Mouse (Mus musculus): Measurements from ENCODE around the gene Sik3. TPM values are rescaled to one million over a fixed set of nuclear protein-coding genes. Genes with fewer than 3 reads are reported as not detected.

Sik3 gene
- polyA plus RNA-seq, 1 experiment: 41.0 TPM

DNA sequence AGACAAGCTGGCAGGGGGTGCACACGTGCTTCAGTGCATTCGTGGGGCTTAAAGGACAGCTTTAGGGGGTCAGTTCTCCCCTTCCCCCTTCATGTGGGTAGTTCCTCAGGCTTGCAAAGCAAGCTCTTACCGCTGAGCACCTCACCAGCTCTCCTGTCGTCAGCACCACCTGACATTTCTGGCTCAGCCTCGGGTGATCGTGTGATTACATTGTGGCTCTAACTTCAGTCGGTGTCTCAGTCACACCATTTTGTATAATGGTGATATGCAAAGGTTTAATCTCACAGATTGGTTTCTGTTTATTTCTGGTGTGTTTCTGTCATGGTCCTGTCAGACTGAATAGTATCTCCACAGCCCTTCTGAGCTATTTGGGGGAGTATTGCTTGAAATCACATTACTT, 186.3 kb downstream of the Sik3 start:
- no peak for TF ChIP-seq GATA1 (IDR thresholded peaks at IDR 0.05; ENCODE audit: low read length)

DNA sequence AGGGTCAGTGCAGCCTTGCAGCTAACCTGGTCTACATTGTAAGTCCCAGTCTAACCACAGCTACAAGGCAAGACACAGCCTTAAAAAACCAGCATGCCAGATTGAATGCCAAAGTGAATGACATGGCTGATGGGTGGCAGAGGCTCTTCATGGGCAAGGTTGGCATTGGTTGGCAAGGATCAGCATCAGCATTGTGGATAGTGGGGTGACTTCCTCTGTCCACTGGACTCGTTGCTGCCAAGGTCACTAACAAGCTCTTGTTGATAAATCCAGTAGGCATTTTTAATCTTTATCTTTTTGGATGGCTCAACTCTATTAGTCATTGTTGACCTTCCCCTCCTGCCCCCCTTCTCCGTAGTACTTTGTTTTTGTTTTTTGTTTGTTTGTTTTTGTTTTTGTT, 187.0 kb downstream of the Sik3 start:
- TF ChIP-seq GATA1 (IDR thresholded peaks at IDR 0.05; ENCODE audit: low read length): no peak

DNA sequence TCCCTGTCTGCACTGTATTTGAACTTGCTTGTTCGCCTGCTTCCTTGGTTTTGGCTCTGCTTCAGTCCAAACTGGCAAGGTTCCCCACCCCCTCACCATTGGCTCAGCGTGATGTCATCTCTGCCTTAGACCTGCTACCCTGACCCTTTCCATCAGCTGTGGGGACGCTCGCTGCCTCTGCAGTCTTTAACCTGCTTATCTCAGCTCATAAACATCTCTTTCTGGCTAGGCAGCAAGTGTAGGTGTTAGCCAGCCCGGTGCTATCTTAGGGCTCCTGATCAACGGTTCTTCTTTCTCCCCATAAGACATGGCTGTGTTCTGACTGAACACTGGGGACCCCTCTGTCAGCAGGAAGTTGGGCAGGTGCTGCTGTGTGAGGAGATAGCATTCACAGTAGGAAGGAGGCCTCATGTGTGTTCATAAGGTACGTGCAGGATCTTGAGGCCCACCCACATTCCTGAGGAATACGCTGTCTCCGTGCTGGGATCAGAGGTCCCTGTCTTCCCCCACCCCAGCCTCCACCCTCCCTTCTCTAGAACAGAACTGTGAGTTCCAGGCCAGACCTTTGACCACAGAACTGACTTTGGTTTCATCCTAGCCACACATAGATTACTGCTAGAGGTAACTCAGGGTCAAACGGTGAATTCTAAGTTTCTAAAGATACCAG, 194.3 kb downstream of the Sik3 start:
- peak; percentile 71 for TF ChIP-seq GATA1 (IDR thresholded peaks at IDR 0.05; ENCODE audit: low read length)

DNA sequence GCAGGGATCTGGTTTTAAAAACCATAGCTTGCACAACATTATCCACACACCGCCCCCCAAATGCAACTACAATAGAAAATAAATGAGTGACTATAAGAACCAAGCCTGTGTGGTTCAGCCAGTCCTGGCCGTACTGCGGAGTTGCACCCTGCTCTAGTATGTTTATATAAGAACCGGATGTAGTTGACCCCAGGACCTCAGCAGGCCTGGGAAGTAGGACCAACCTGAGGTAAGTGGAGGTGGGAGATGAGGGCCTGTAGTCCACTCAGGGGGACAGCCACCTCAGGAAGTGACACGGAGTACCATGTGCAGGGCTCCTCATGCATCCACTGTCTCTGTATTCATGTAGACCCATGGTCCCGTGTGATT, 194.9 kb downstream of the Sik3 start:
- TF ChIP-seq GATA1 (IDR thresholded peaks at IDR 0.05; ENCODE audit: low read length): no peak

DNA sequence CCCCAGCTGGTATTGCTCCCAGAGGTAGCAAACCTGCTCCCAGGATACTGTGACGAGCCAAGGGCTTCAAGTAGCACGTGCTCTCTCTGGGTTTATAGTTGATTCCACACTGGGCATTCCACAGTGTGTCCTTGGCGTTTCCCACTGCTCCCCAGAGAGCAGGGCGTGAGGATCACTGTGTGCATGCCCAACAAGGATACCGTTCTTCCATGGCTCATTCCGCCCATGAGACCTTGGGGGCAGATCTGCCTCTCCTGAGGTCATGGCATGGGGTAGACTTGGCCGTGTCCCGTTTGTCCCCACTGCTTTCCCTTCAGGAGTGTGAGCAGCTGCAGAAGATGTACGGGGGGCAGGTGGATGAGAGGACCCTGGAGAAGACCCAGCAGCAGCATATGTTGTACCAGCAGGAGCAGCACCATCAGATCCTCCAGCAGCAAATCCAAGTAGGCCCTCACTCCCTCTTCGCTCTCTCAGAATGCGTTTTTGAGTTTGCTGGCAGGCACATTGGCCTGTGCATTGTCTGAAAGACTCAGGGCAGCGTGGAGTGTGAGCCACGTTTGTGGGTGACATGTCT, 195.9 kb downstream of the Sik3 start:
- no peak for TF ChIP-seq GATA1 (IDR thresholded peaks at IDR 0.05; ENCODE audit: low read length)

DNA sequence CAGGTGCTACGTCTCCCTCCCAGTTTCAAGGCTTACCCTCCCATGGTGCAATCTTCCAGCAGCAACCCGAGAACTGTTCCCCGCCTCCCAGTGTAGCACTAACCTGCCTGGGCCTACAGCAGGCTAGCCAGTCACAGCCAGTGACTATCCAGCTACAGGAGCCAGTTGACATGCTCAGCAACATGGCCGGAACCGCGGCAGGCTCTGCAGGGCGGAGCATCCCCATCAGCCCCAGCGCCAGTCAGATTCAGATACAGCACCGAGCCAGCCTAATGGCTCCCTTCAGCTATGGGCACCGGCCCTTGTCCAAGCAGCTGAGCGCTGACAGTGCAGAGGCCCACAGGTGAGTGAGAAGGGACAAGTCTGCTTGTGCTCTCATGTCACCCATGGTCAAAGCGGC, 197.9 kb downstream of the Sik3 start:
- no peak for TF ChIP-seq GATA1 (IDR thresholded peaks at IDR 0.05; ENCODE audit: low read length)

DNA sequence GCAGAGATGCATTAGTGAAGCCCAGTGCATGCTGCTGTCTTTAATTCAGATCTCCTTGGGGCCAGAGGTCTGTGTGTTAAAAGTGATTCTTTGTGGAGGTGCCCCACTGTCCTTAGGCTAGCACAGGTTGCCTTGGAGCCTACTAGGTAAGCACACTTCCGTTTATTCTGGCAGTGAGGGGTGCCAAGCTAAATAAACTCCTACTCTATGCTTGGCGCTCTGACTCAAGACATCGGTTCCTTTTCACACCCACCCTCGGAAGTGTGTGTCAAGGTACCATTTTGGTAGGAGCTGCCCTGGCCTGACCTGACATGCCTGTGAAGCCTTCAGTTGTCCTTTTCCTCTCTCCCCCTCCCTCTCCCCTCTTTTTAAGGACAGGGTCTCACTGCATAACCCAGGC, 201.7 kb downstream of the Sik3 start:
- no peak for TF ChIP-seq GATA1 (IDR thresholded peaks at IDR 0.05; ENCODE audit: low read length)

DNA sequence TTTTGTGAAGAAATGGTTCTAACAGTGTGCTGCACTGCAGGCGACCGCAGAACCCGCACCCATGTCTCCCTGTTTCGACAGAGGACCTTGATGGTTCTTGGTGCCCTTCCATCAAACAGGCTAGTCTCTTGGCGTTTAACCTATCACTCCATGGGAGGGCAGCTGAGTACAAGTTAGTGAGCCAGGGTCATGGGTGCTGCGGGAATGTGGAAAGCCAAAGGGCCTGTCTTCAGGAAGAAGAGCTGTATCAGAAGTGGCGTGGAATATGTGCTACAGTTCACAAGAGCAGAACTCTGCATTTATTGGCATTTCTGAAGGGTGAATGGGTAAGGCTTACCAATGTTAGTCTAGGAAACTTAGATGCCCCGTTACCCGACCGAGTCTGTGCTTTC, 202.3 kb downstream of the Sik3 start:
- TF ChIP-seq GATA1 (IDR thresholded peaks at IDR 0.05; ENCODE audit: low read length): no peak

DNA sequence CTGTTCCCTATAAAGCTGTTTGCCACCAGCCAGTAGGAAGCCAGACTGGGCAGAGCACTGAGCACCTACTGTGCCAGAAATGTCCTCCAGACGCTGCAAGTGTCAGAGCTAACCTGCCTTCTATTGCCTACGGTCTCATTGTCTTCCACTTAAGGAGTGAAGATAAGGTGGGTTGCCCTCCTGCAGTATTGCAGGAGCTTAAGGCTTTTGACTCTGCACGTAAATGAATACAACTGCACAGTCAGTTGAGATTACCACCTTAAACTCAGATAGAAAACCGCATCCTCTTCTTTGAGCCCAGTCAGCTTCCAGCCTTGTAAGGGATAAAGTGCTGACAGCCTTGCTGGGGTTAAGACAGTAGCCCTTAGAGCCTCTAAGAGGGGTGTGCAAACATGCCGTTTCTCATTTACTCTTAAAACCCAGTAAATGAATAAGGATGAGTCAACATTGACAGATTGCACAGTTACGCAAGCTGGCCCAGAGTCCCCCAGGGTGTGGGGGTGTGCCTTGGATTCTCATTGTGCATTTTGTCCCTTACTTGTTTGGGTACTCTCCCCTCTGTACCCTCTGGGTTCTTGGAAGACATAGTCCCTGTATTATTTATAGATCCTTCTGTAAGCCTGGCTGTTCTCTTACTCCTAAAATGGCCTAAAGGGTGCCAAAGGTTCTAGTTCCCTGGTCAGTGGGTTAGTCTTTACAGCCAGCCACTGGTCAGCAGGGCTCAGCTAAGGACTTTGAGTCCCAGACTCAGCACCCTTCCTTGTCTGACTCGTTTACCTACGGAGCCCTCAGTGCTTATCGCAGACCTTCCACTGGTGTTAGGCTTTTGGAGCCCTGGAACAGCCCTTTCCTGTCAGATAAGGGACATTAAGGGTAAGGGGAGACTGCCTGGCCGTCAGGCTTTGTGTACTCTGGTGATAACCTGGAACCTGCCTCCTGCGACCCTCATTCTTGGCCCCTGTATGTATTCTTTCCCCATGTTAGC, 203.0 kb downstream of the Sik3 start:
- no peak for TF ChIP-seq GATA1 (IDR thresholded peaks at IDR 0.05; ENCODE audit: low read length)

DNA sequence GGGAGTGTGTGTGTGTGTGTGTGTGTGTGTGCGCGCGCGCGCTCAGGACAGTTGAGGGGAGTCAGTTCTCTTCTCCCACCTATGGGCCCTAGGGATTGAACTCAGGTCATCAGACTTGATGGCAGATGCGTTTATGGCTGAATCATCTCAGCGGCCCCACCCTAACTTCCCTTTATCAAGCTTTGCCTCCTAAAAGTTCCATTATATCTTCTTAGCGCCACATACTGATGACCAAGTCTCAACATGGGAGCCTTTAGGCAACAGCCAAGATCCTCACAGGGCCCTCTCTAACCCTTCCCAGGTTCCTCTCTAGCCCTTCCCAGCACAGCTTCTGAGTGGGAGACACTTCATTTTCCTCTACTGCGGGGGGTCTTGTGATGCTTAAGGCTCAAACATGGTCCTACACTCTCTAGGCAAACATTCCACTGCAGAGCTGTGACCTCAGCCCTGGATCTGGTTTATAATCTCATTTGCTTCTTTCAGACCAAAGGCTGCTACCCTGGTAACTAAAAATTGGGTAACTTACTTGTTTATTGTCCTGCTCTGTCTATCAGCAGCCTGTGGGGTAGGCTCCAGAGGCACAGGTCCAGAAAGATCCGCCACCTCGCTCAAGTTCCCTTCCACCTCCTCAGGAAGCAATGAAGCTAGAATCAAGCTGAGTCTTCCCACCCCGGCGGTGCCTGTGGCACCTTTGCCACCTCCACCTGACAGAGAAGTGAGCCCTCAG, 204.3 kb downstream of the Sik3 start:
- no peak for TF ChIP-seq GATA1 (IDR thresholded peaks at IDR 0.05; ENCODE audit: low read length)

DNA sequence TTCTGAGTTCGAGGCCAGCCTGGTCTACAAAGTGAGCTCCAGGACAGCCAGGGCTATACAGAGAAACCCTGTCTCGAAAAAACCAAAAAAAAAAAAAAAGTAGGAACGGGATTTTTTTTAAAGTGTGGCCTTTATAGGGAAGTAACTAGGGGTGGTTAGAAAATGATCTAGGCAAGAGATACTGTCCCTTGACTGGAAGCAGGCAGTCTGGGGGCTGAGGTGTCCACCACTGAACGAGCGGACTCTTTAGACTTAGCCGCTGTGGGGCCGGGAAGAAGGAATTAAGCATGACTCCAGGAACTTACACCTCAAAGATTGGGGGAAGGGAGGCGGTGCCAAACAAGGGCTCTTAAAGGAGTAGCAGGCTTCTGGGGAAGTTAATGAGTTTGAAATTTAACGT, 205.6 kb downstream of the Sik3 start:
- no peak for TF ChIP-seq GATA1 (IDR thresholded peaks at IDR 0.05; ENCODE audit: low read length)

DNA sequence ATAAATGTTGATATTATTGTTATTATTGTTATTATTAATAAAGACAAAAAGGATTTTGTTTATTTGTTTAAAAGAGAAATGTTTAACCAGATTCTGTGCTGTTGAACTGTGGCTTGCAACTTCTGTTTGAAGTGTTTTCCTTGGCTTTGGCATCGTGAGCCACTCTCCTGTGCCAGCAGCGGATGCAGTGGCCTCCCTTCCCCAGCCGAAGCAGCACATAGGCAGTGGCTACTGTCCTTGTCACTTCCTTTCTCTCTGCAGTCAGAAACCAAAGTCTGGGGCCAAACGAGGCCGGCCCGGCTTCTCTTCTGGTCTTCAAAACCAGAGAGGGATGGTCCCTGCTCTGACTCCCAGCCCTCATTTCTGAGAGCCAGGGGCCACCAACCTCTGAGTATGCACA, 210.5 kb downstream of the Sik3 start:
- TF ChIP-seq GATA1 (IDR thresholded peaks at IDR 0.05; ENCODE audit: low read length): no peak

DNA sequence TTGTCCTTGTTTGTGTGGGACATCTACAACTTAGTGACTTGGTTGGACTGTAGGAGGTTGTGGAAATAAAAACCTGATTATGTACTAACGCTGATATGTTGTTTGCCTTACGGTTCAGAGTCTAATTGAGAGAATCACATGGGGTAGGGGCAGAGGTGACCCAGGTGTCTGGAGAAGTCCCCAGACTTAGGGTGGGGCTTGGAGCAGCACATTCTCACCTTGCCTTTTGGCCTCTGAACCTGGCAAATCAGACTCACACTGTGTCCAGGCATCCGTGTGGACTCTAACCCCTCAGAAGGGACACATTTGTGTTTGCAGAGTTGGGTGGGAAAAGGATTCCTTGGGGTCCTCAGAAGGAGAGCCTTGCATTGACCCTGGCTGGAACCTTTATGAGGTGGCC, 211.5 kb downstream of the Sik3 start:
- no peak for TF ChIP-seq GATA1 (IDR thresholded peaks at IDR 0.05; ENCODE audit: low read length)

DNA sequence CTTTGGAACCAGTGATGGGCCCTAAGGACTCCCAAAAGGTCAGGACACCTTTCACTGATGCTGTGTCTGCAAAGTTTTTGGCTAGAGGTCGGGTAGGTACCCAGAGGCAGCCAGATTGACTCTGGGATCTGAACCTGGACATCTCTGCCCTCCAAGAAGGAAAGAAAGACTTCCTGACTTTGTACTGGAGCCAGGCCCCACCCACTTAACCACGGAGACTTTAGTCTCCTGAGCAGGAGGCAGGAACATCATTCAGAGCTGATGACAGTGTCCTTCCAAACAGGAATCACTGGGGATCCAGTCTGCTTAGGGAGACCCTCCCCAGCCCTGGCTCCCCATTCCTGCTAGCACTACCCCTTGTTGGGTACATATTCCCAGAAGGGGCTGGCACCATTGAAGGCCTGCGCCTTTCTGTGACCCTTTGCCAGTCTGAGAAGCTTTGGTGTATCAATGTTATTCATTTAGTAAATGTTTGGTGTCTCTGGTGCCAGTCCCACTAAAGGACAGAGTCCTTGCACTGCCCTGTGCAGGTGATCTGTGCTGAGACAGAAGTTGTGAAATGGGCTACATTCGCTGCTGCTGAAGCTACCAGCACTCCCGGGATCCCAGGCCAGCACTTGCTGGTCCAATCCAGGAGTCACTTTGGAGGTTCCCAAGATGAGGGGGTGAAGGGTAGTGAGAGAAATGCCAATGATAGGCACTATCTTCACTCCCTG, 212.5 kb downstream of the Sik3 start:
- no peak for TF ChIP-seq GATA1 (IDR thresholded peaks at IDR 0.05; ENCODE audit: low read length)

DNA sequence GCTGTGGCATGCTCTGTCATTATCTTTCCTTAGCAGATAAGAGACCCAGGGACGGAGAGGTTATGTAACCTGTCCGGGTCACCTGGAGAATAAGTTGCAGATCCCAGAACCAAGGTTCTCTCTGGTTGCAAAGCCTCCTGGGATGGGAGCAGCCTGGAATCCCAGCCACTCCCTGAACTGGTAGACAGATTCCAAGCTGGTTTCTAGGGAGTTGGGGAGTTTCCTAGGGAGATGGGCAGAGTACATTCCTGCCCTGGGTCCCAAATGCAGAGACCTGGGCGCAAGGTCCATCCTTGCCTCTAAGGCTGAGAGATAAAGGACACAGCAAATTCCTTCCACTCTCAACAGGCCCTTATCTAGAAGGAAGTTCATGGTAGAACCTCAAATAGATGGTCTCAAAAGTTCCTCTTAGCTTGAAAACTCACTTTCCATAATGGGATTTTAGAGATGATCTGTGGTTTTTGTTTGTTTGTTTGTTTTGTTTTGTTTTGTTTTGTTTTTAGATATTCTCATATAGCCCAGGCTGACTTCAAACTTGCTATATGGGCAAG, 214.5 kb downstream of the Sik3 start:
- TF ChIP-seq GATA1 (IDR thresholded peaks at IDR 0.05; ENCODE audit: low read length): no peak
